ENCODE assay signal across 10 mouse cellular contexts in genomic region chr10:50899846-50900745, GRCm38 (mm10). TPM values are rescaled to one million over a fixed set of nuclear protein-coding genes. Genes with fewer than 3 reads are reported as not detected.
DNase-seq lines count a peak whose midpoint lies in the region; ATAC-seq lines count a peak whose summit lies in the region.
"Had no signal": no experiment of that assay in that cellular context is flagged by ENCODE, and none has a peak within 500 bp of the region (broad histone marks: within the 10 kb centered on the region; RNA-seq: fewer than 3 reads in every experiment).

No protein-coding gene starts in this region.

- H3K27me3 ChIP-seq in hindbrain, embryonic 11.5 days (ENCODE audit: control insufficient read depth, insufficient read depth, low read length), result peaks cover 71% of the 10 kb centered on the region
- H3K27me3 ChIP-seq in hindbrain, embryonic 14.5 days (ENCODE audit: control insufficient read depth, insufficient read depth, low read length), result peaks cover 98% of the 10 kb centered on the region
- peaks cover 82% of the 10 kb centered on the region for H3K27me3 ChIP-seq in embryonic facial prominence, embryonic 14.5 days (replicated peaks; ENCODE audit: control insufficient read depth, insufficient read depth, low read length)
- H3K27me3 ChIP-seq in midbrain, embryonic 12.5 days, result peaks cover 77% of the 10 kb centered on the region

- H3K36me3 ChIP-seq in hindbrain, embryonic 11.5 days (ENCODE audit: control insufficient read depth, insufficient read depth, low read length), result no peaks in the 10 kb centered on the region
- no peaks in the 10 kb centered on the region for H3K36me3 ChIP-seq in hindbrain, embryonic 14.5 days (replicated peaks; ENCODE audit: control insufficient read depth, insufficient read depth)
- no peaks in the 10 kb centered on the region for H3K36me3 ChIP-seq in embryonic facial prominence, embryonic 14.5 days (ENCODE audit: control insufficient read depth, insufficient read depth, low read length)
- no peaks in the 10 kb centered on the region for H3K36me3 ChIP-seq in midbrain, embryonic 12.5 days
- H3K36me3 ChIP-seq: liver, embryonic 13.5 days had no signal

- ATAC-seq in hindbrain, embryonic 11.5 days (ENCODE audit: low FRiP score), result no peak
- no peak for ATAC-seq in hindbrain, embryonic 14.5 days (ENCODE audit: low FRiP score)
- ATAC-seq in embryonic facial prominence, embryonic 14.5 days (ENCODE audit: low read depth), result no peak
- ATAC-seq in midbrain, embryonic 12.5 days (ENCODE audit: low FRiP score, low read depth), result no peak
- ATAC-seq: CD4-positive, CD25-positive, alpha-beta regulatory T cell, adult 4 months; inflammation-experienced regulatory T-cells, adult 6 months had no signal

- 2% methylated on average over 21 of the region's 21 CpGs for WGBS in hindbrain, embryonic 11.5 days
- whole genome bisulfite sequencing in hindbrain, embryonic 14.5 days, result 3% methylated on average over 21 of the region's 21 CpGs
- WGBS in embryonic facial prominence, embryonic 14.5 days, result 5% methylated on average over 21 of the region's 21 CpGs
- WGBS in midbrain, embryonic 12.5 days, result 2% methylated on average over 21 of the region's 21 CpGs

- peak overlapping the region; percentile 10 for H3K4me3 ChIP-seq in hindbrain, embryonic 11.5 days (ENCODE audit: low read depth, low read length)
- H3K4me3 ChIP-seq in hindbrain, embryonic 14.5 days (replicated peaks; ENCODE audit: low read length), result no peak overlapping the region
- peak overlapping the region; percentile 14; the same call in 1 of the 2 replicates for H3K4me3 ChIP-seq in embryonic facial prominence, embryonic 14.5 days (ENCODE audit: low read depth, low read length)
- H3K4me3 ChIP-seq in midbrain, embryonic 12.5 days, result peak overlapping the region; percentile 29
- H3K4me3 ChIP-seq: liver, embryonic 13.5 days had no signal

- no peak overlapping the region for H3K4me2 ChIP-seq in hindbrain, embryonic 11.5 days (replicated peaks; ENCODE audit: low read depth, low read length)
- no peak overlapping the region for H3K4me2 ChIP-seq in hindbrain, embryonic 14.5 days (replicated peaks)
- H3K4me2 ChIP-seq in embryonic facial prominence, embryonic 14.5 days (ENCODE audit: low read depth, low read length), result peak overlapping the region; percentile 21; the same call in 1 of the 2 replicates
- H3K4me2 ChIP-seq in midbrain, embryonic 12.5 days (replicated peaks), result peak overlapping the region; percentile 46
- H3K4me2 ChIP-seq: liver, embryonic 13.5 days had no signal

- H3K9me3 ChIP-seq in hindbrain, embryonic 11.5 days (ENCODE audit: control insufficient read depth, low read length), result no peaks in the 10 kb centered on the region
- H3K9me3 ChIP-seq in hindbrain, embryonic 14.5 days (ENCODE audit: control insufficient read depth, low read length), result no peaks in the 10 kb centered on the region
- H3K9me3 ChIP-seq in embryonic facial prominence, embryonic 14.5 days (ENCODE audit: control insufficient read depth, low read length), result no peaks in the 10 kb centered on the region
- no peaks in the 10 kb centered on the region for H3K9me3 ChIP-seq in midbrain, embryonic 12.5 days
- H3K9me3 ChIP-seq: liver, embryonic 13.5 days had no signal

- H3K27ac ChIP-seq in hindbrain, embryonic 11.5 days (ENCODE audit: low read depth, low read length), result no peak overlapping the region
- no peak overlapping the region for H3K27ac ChIP-seq in hindbrain, embryonic 14.5 days
- H3K27ac ChIP-seq in embryonic facial prominence, embryonic 14.5 days (replicated peaks; ENCODE audit: low read depth, low read length), result no peak overlapping the region
- H3K27ac ChIP-seq in midbrain, embryonic 12.5 days (replicated peaks), result 0 out of 2 replicates have a peak overlapping the region, but pooled peaks have one; percentile 39
- H3K27ac ChIP-seq: liver, embryonic 13.5 days had no signal

- H3K9ac ChIP-seq in hindbrain, embryonic 11.5 days (ENCODE audit: low read depth, low read length), result no peak overlapping the region
- no peak overlapping the region for H3K9ac ChIP-seq in hindbrain, embryonic 14.5 days
- H3K9ac ChIP-seq in embryonic facial prominence, embryonic 14.5 days (ENCODE audit: low read depth, low read length), result no peak overlapping the region
- H3K9ac ChIP-seq in midbrain, embryonic 12.5 days (replicated peaks), result 0 out of 2 replicates have a peak overlapping the region, but pooled peaks have one; percentile 11
- H3K9ac ChIP-seq: liver, embryonic 13.5 days had no signal

- peak; percentile 61 for DNase-seq in hindbrain, embryonic 11.5 days (ENCODE audit: low spot score)
- no peak for DNase-seq in hindbrain, embryonic 14.5 days (ENCODE audit: low spot score)
- peak; percentile 44 for DNase-seq in ES-CJ7 (ENCODE audit: low read depth, low spot score)
- no peak for DNase-seq in embryonic facial prominence, embryonic 14.5 days (ENCODE audit: low spot score)
- no peak for DNase-seq in layer of hippocampus, postnatal 14 days (ENCODE audit: low spot score in 2 of 2)
- no peak for DNase-seq in ovary, adult 18-20 months (ENCODE audit: low spot score)
- DNase-seq: liver, embryonic 13.5 days had no signal

- peaks cover 5% of the 10 kb centered on the region; the same call in 1 of the 2 replicates for H3K4me1 ChIP-seq in hindbrain, embryonic 11.5 days (replicated peaks; ENCODE audit: control insufficient read depth, insufficient read depth, low read length)
- H3K4me1 ChIP-seq in hindbrain, embryonic 14.5 days (replicated peaks; ENCODE audit: control insufficient read depth, insufficient read depth, low read length), result no peaks in the 10 kb centered on the region
- 0 out of 2 replicates have a peak, but pooled peaks cover 3% of the 10 kb centered on the region for H3K4me1 ChIP-seq in embryonic facial prominence, embryonic 14.5 days (ENCODE audit: control insufficient read depth, insufficient read depth, low read length)
- peaks cover 25% of the 10 kb centered on the region for H3K4me1 ChIP-seq in midbrain, embryonic 12.5 days

RNA-seq across cellular contexts. Expression of gene Sim1, which starts 5.5 kb away (rescaled TPM):
- polyA plus RNA-seq in hindbrain, embryonic 11.5 days (2014; fragmentation: Nextera tagmentation; extraction: Ambion mirVana), result 0.90 and 1.1 TPM in 2 replicates
- 0.08 and 0.59 TPM in 2 replicates for polyA plus RNA-seq in hindbrain, embryonic 14.5 days (2014; fragmentation: Nextera tagmentation; extraction: Ambion mirVana)
- 1.1 and 1.2 TPM in 2 replicates for polyA plus RNA-seq in embryonic facial prominence, embryonic 14.5 days (2014; fragmentation: Nextera tagmentation; extraction: Ambion mirVana)
- polyA plus RNA-seq in midbrain, embryonic 12.5 days (2016; fragmentation: Nextera tagmentation; extraction: Ambion mirVana), result 5.1 and 6.0 TPM in 2 replicates
- under 1 TPM in 1 of 2 experiments, not detected in 1; 0.10 TPM for total RNA-seq in layer of hippocampus, postnatal 14 days (2021)
- polyA plus RNA-seq: CD4-positive, CD25-positive, alpha-beta regulatory T cell, adult 4 months; inflammation-experienced regulatory T-cells, adult 6 months; liver, embryonic 13.5 days had no signal

Comparison
In these comparisons a context has a peak if more than half of its experiments do, and no peak if none do; other contexts are left out.
1. DNase-seq: peak in hindbrain, embryonic 11.5 days (single experiment) and ES-CJ7 (single experiment); none in hindbrain, embryonic 14.5 days (single experiment), embryonic facial prominence, embryonic 14.5 days (single experiment), layer of hippocampus, postnatal 14 days (0 of 2) and ovary, adult 18-20 months (single experiment).
2. H3K4me2 ChIP-seq: peak in embryonic facial prominence, embryonic 14.5 days (single experiment) and midbrain, embryonic 12.5 days (single experiment); none in hindbrain, embryonic 11.5 days (single experiment) and hindbrain, embryonic 14.5 days (single experiment).